Mouse (Mus musculus) limb, embryonic 14.5 days (tissue): ENCODE measurements around the gene Kncn. TPM values are rescaled to one million over a fixed set of nuclear protein-coding genes. Genes with fewer than 3 reads are reported as not detected.

Source experiments
- ATAC-seq: fragments of 200-750 bp; cut with Nextera tagmentation; 2 replicates; pipeline ENCODE4 v1.8.0; 2017; ENCODE audit warnings: low read depth, moderate number of reproducible peaks, moderate TSS enrichment; ENCODE audit not compliant: low FRiP score
- DNase-seq: peaks from one replicate; pipeline ENCODE4 v3.0.0-alpha.2; 2015; ENCODE audit warnings: low spot score
- H3K27ac ChIP-seq: fragments of 300-500 bp; sonication (generic); replicated peaks from 2 replicates; pipeline ENCODE4 v1.5.1; 2014; ENCODE audit warnings: low read depth, mild to moderate bottlenecking, low read length, moderate library complexity, mixed read lengths
- H3K27me3 ChIP-seq: fragments of 300-500 bp; sonication (generic); 2 replicates; pipeline ENCODE4 v1.6.1; 2014; ENCODE audit warnings: low read length, mixed read lengths; ENCODE audit not compliant: control insufficient read depth, insufficient read depth
- H3K36me3 ChIP-seq: fragments of 300-500 bp; sonication (generic); 2 replicates; pipeline ENCODE4 v1.6.1; 2014; ENCODE audit warnings: mild to moderate bottlenecking, low read length, moderate library complexity, mixed read lengths; ENCODE audit not compliant: control insufficient read depth, insufficient read depth
- H3K4me1 ChIP-seq: fragments of 300-500 bp; sonication (generic); 2 replicates; pipeline ENCODE4 v1.6.1; 2014; ENCODE audit warnings: antibody characterized with exemption, low read length, mixed read lengths; ENCODE audit not compliant: control insufficient read depth, insufficient read depth
- H3K4me2 ChIP-seq: fragments of 300-500 bp; sonication (generic); replicated peaks from 2 replicates; pipeline ENCODE4 v1.6.1; 2014; ENCODE audit warnings: low read depth, mild to moderate bottlenecking, low read length, moderate library complexity; ENCODE audit not compliant: severe bottlenecking
- H3K4me3 ChIP-seq: fragments of 300-500 bp; sonication (generic); replicated peaks from 2 replicates; pipeline ENCODE4 v1.5.1; 2014; ENCODE audit warnings: low read length
- H3K9ac ChIP-seq: fragments of 300-500 bp; sonication (generic); 2 replicates; pipeline ENCODE4 v1.6.1; 2014; ENCODE audit warnings: mild to moderate bottlenecking, low read depth, low read length, moderate library complexity; ENCODE audit not compliant: severe bottlenecking
- H3K9me3 ChIP-seq: fragments of 300-500 bp; sonication (generic); 2 replicates; pipeline ENCODE4 v1.6.1; 2016; ENCODE audit warnings: low read length; ENCODE audit not compliant: control insufficient read depth
- POLR2A ChIP-seq: fragments of 200-500 bp; IDR thresholded peaks from 2 replicates; pipeline ENCODE4 v1.8.0; 2012; ENCODE audit warnings: inconsistent platforms, mild to moderate bottlenecking, moderate library complexity, borderline replicate concordance; ENCODE audit not compliant: insufficient read depth, insufficient read length; ENCODE audit errors: extremely low read depth
- WGBS: fragments of 180-500 bp; shearing (Covaris S2); extraction: QIAGEN DNeasy Blood & Tissue Kit; methylation state at CpG from one replicate; pipeline ENCODE4 v1.1.7; 2014; 5-methylcytosine and 5-hydroxymethylcytosine counted together
- polyA plus RNA-seq, 2 experiments: library from polyadenylated mRNA; depleted of rRNA in 1 of 2; stranded (reverse) in 1 of 2; unstranded in 1 of 2; fragments of >200 nt; fragmentation: Nextera tagmentation in 1 of 2; extraction: Ambion mirVana in 1 of 2; gene quantifications; 2 replicates each; pipeline versions ENCODE4 v1.2.1 to v1.2.3; 2012 to 2014

The Kncn gene
- polyA plus RNA-seq, 2 experiments, result not detected

DNA sequence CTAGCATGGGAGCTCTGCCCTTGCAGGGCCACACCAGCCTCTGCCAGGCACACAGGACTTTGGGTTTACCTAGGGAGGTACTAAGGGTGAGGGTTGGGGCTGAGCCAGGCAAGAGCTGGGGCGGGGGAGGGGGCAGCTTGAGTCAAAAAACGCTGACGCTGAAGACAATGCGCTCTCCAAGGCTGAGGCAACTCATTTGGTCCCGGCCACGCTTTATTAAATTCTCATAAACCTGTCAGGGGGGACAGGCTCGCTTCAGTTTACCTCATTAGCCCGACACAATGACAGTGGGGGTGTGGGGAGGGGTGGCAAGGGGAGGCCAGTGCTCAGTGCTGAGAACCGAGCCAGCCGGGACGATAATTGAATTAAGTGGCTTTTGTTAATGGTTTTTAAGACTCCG lies 20.2 kb downstream of the Kncn start:
- Histone ChIP-seq H3K36me3 (no peaks in the 10 kb centered on the region), H3K4me3 (no peak overlapping the region), H3K27me3 (peaks cover 26% of the 10 kb centered on the region), H3K27ac (no peak overlapping the region), H3K9me3 (no peaks in the 10 kb centered on the region), H3K4me1 (peaks cover 4% of the 10 kb centered on the region), H3K4me2 (no peak overlapping the region), H3K9ac (no peak overlapping the region)
- no peak for ATAC-seq
- TF ChIP-seq POLR2A, result no peak
- WGBS, result 2% methylated on average over 12 of the region's 12 CpGs
- no peak for DNase-seq

- DNase-seq (no peak), ATAC-seq (no peak)
- Histone ChIP-seq H3K4me3 (no peak overlapping the region), H3K4me1 (peaks cover 4% of the 10 kb centered on the region), H3K27ac (no peak overlapping the region), H3K36me3 (no peaks in the 10 kb centered on the region), H3K9me3 (no peaks in the 10 kb centered on the region), H3K27me3 (peaks cover 22% of the 10 kb centered on the region; the same call in 1 of the 2 replicates), H3K9ac (no peak overlapping the region), H3K4me2 (no peak overlapping the region)
- no peak for TF ChIP-seq POLR2A
- 9% methylated on average over 7 of the region's 7 CpGs for WGBS
Observed at GRCm38 (mm10) chr4:115905701-115906100, 21.5 kb downstream of the Kncn start.

GRCm38 (mm10) chr4:115906791-115907190 lies 22.6 kb downstream of the Kncn start:
- no peak overlapping the region for H3K4me3 ChIP-seq
- no peak for TF ChIP-seq POLR2A

DNA sequence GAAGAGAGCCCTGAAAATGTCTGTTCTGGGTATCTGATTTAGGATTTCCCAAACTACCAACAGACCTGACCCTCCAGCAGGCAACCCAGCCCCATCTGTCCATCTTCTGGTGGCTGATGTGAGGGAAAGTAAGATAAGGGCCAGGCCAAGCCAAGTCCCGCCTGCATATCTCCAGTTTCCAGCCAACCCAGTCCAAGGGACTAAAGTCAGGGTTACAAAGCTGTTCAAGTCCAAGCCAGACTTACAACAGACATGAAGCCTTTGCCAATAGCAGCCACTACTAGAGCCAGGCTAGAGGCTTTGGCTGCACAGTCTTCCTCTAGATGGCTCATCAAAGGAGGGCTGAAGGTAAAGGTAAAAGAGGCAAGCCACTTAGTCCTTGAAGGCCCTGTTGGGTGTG lies 23.8 kb downstream of the Kncn start:
- H3K4me2 ChIP-seq, result no peak overlapping the region
- no peak overlapping the region for H3K27ac ChIP-seq
- ATAC-seq (no peak), DNase-seq (no peak)
- peaks cover 22% of the 10 kb centered on the region; the same call in 1 of the 2 replicates for H3K27me3 ChIP-seq
- no peak overlapping the region for H3K9ac ChIP-seq
- 84% methylated on average over 1 of the region's 1 CpGs for WGBS
- H3K4me3 ChIP-seq, result no peak overlapping the region
- H3K9me3 ChIP-seq, result no peaks in the 10 kb centered on the region
- H3K4me1 ChIP-seq, result peaks cover 4% of the 10 kb centered on the region
- no peak for TF ChIP-seq POLR2A
- no peaks in the 10 kb centered on the region for H3K36me3 ChIP-seq

More at GRCm38 (mm10) chr4:115906791-115907190, 22.6 kb downstream of the Kncn start:
- H3K27me3 ChIP-seq, result peaks cover 22% of the 10 kb centered on the region; the same call in 1 of the 2 replicates
- 86% methylated on average over 3 of the region's 3 CpGs for WGBS
- no peaks in the 10 kb centered on the region for H3K9me3 ChIP-seq
- H3K36me3 ChIP-seq, result no peaks in the 10 kb centered on the region
- ATAC-seq (no peak), DNase-seq (no peak)
- no peak overlapping the region for H3K9ac ChIP-seq
- no peak overlapping the region for H3K4me2 ChIP-seq
- peaks cover 4% of the 10 kb centered on the region for H3K4me1 ChIP-seq
- no peak overlapping the region for H3K27ac ChIP-seq

GRCm38 (mm10) chr4:115908641-115909040 lies 24.4 kb downstream of the Kncn start:
- 22% methylated on average over 7 of the region's 7 CpGs for WGBS
- Histone ChIP-seq H3K27me3 (peaks cover 22% of the 10 kb centered on the region; the same call in 1 of the 2 replicates), H3K4me1 (peaks cover 4% of the 10 kb centered on the region), H3K27ac (no peak overlapping the region), H3K36me3 (no peaks in the 10 kb centered on the region), H3K9me3 (no peaks in the 10 kb centered on the region), H3K4me3 (no peak overlapping the region), H3K9ac (no peak overlapping the region), H3K4me2 (no peak overlapping the region)
- ATAC-seq (peak; percentile 53; the same call in 1 of the 2 replicates), DNase-seq (peak; percentile 43)
- no peak for TF ChIP-seq POLR2A

DNA sequence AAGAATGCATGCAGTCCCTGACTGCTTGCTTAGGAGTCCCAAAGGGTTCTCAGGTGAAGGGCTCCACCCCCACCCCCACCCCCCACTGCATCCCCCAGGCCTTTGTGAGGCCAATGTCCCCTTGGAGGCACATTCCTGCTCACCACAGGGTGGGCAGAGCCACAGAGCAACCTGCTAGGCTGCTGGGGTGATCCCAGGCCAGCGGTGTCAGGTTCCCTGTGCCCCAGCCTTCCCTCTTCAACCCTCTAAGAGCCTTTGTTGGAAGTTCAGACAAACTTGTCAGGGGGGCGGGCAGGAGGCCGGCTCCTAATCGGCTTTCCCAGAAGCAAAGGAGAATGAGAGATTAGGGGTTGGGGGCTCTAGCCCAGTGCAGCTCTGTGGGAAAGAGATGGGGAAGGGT lies 27.4 kb downstream of the Kncn start:
- 11% methylated on average over 4 of the region's 4 CpGs for WGBS
- H3K27me3 ChIP-seq, result peaks cover 3% of the 10 kb centered on the region; the same call in 1 of the 2 replicates

More for the DNA sequence above, 27.4 kb downstream of the Kncn start:
- no peak overlapping the region for H3K4me2 ChIP-seq
- ATAC-seq, result no peak
- H3K36me3 ChIP-seq, result no peaks in the 10 kb centered on the region
- no peak overlapping the region for H3K9ac ChIP-seq
- no peak overlapping the region for H3K27ac ChIP-seq
- no peak overlapping the region for H3K4me3 ChIP-seq
- no peak for TF ChIP-seq POLR2A
- DNase-seq, result no peak
- H3K9me3 ChIP-seq, result no peaks in the 10 kb centered on the region
- H3K4me1 ChIP-seq, result no peaks in the 10 kb centered on the region; the same call in 1 of the 2 replicates
